Mouse (Mus musculus): ENCODE results near the gene Spdye4c. TPM values are rescaled to one million over a fixed set of nuclear protein-coding genes. Genes with fewer than 3 reads are reported as not detected.

Gene Spdye4c
- total and polyA plus RNA-seq, 3 experiments = not detected

- Histone ChIP-seq H3K4me3 (no peak overlapping the region), H3K36me3 (ENCODE audit: control insufficient read depth, insufficient read depth, low read length) (no peaks in the 10 kb centered on the region), H3K9ac (ENCODE audit: low read depth, low read length) (no peak overlapping the region), H3K27ac (peak overlapping the region; percentile 23), H3K79me2 (replicated peaks; ENCODE audit: control insufficient read depth, insufficient read depth, low read length) (no peaks in the 10 kb centered on the region), H3K27me3 (ENCODE audit: control insufficient read depth, insufficient read depth, low read length) (no peaks in the 10 kb centered on the region), H3K4me1 (ENCODE audit: control insufficient read depth, insufficient read depth, low read length) (peaks cover 5% of the 10 kb centered on the region)
- DNase-seq = peak; percentile 76 to 85
- intact Hi-C loops (cut with DNase I) = loop anchor here (1.0 to 2.0 kb wide), 5 partner anchors 161 to 684 kb away; no protein-coding TSS in a partner anchor
- WGBS = 34% methylated on average over 16 of the region's 16 CpGs
- TF ChIP-seq CTCF (IDR thresholded peaks at IDR 0.05) (peak; percentile 97; the same call in 1 of the 2 replicates), POLR2A (IDR thresholded peaks at IDR 0.05; ENCODE audit: insufficient read depth, low read depth, low read length) (no peak), EP300 (IDR thresholded peaks at IDR 0.05; ENCODE audit: insufficient read depth, low read depth, low read length) (peak; percentile 87; the same call in 1 of the 2 replicates)
Observed at GRCm38 (mm10) chr2:128572726-128573624, 18.0 kb upstream of the Spdye4c start.

GRCm38 (mm10) chr2:128582881-128583280 is 8.1 kb upstream of the Spdye4c start:
- H3K79me2 ChIP-seq (replicated peaks; ENCODE audit: control insufficient read depth, insufficient read depth, low read length) = no peaks in the 10 kb centered on the region
- H3K36me3 ChIP-seq (ENCODE audit: control insufficient read depth, insufficient read depth, low read length) = no peaks in the 10 kb centered on the region
- intact Hi-C loops (cut with DNase I) = no loop called here
- 84% methylated on average over 5 of the region's 5 CpGs for WGBS
- H3K9ac ChIP-seq (ENCODE audit: low read depth, low read length) = no peak overlapping the region
- no peak overlapping the region for H3K4me3 ChIP-seq
- TF ChIP-seq CTCF (IDR thresholded peaks at IDR 0.05) (no peak), POLR2A (IDR thresholded peaks at IDR 0.05; ENCODE audit: insufficient read depth, low read depth, low read length) (no peak), EP300 (IDR thresholded peaks at IDR 0.05; ENCODE audit: insufficient read depth, low read depth, low read length) (no peak)
- DNase-seq = no peak
- no peaks in the 10 kb centered on the region for H3K27me3 ChIP-seq (ENCODE audit: control insufficient read depth, insufficient read depth, low read length)
- H3K4me1 ChIP-seq (ENCODE audit: control insufficient read depth, insufficient read depth, low read length) = no peaks in the 10 kb centered on the region
- no peak overlapping the region for H3K27ac ChIP-seq

GRCm38 (mm10) chr2:128592301-128592700 is 1.3 kb downstream of the Spdye4c start:
- no peak for TF ChIP-seq EP300 (IDR thresholded peaks at IDR 0.05; ENCODE audit: insufficient read depth, low read depth, low read length)
- TF ChIP-seq CTCF (IDR thresholded peaks at IDR 0.05) = no peak
- TF ChIP-seq POLR2A (IDR thresholded peaks at IDR 0.05; ENCODE audit: insufficient read depth, low read depth, low read length) = no peak
- H3K4me3 ChIP-seq = no peak overlapping the region
- no peaks in the 10 kb centered on the region for H3K79me2 ChIP-seq (replicated peaks; ENCODE audit: control insufficient read depth, insufficient read depth, low read length)
- H3K27ac ChIP-seq = no peak overlapping the region
- intact Hi-C loops (cut with DNase I) = no loop called here
- no peak for DNase-seq
- H3K9ac ChIP-seq (ENCODE audit: low read depth, low read length) = no peak overlapping the region
- no peaks in the 10 kb centered on the region for H3K36me3 ChIP-seq (ENCODE audit: control insufficient read depth, insufficient read depth, low read length)
- no peaks in the 10 kb centered on the region for H3K4me1 ChIP-seq (ENCODE audit: control insufficient read depth, insufficient read depth, low read length)
- 88% methylated on average over 7 of the region's 7 CpGs for WGBS
- no peaks in the 10 kb centered on the region for H3K27me3 ChIP-seq (ENCODE audit: control insufficient read depth, insufficient read depth, low read length)

- Histone ChIP-seq H3K79me2 (replicated peaks; ENCODE audit: control insufficient read depth, insufficient read depth, low read length) (no peaks in the 10 kb centered on the region), H3K4me1 (ENCODE audit: control insufficient read depth, insufficient read depth, low read length) (no peaks in the 10 kb centered on the region), H3K4me3 (no peak overlapping the region), H3K9ac (ENCODE audit: low read depth, low read length) (no peak overlapping the region), H3K36me3 (ENCODE audit: control insufficient read depth, insufficient read depth, low read length) (no peaks in the 10 kb centered on the region), H3K27me3 (ENCODE audit: control insufficient read depth, insufficient read depth, low read length) (no peaks in the 10 kb centered on the region), H3K27ac (no peak overlapping the region)
- 65% methylated on average over 2 of the region's 2 CpGs for WGBS
- TF ChIP-seq CTCF (IDR thresholded peaks at IDR 0.05) = no peak
- TF ChIP-seq EP300 (IDR thresholded peaks at IDR 0.05; ENCODE audit: insufficient read depth, low read depth, low read length) = no peak
- TF ChIP-seq POLR2A (IDR thresholded peaks at IDR 0.05; ENCODE audit: insufficient read depth, low read depth, low read length) = no peak
- DNase-seq = no peak
- intact Hi-C loops (cut with DNase I) = no loop called here
Observed at GRCm38 (mm10) chr2:128601534-128601933, 10.5 kb downstream of the Spdye4c start.

DNA sequence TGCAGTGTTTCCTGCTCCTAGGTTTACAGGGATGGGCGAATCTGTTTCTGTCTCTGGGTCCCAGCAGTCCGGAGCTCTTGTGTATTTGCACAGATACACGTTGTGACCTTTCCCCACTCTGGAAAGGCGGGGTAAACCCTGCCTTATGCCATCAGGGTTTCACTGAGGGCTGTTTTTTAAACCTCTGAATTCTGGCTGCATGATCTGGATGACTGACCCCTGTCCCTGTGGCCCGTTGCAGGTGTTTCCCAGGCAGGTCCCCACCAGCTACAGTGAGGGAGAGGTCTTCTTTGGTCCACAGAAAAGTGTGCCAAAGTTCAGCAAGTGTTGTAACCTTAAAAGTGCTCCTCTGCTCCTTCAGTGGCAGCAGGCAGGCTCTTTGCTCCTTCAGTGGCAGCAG is 18.3 kb downstream of the Spdye4c start:
- Histone ChIP-seq H3K36me3 (ENCODE audit: control insufficient read depth, insufficient read depth, low read length) (peaks cover 2% of the 10 kb centered on the region), H3K27ac (no peak overlapping the region), H3K4me1 (ENCODE audit: control insufficient read depth, insufficient read depth, low read length) (no peaks in the 10 kb centered on the region; the same call in 1 of the 2 replicates), H3K27me3 (ENCODE audit: control insufficient read depth, insufficient read depth, low read length) (no peaks in the 10 kb centered on the region), H3K79me2 (replicated peaks; ENCODE audit: control insufficient read depth, insufficient read depth, low read length) (no peaks in the 10 kb centered on the region), H3K4me3 (no peak overlapping the region), H3K9ac (ENCODE audit: low read depth, low read length) (no peak overlapping the region)
- WGBS = 54% methylated on average over 5 of the region's 5 CpGs
- intact Hi-C loops (cut with DNase I) = no loop called here
- no peak for DNase-seq
- TF ChIP-seq CTCF (IDR thresholded peaks at IDR 0.05) = no peak
- TF ChIP-seq POLR2A (IDR thresholded peaks at IDR 0.05; ENCODE audit: insufficient read depth, low read depth, low read length) = no peak

DNA sequence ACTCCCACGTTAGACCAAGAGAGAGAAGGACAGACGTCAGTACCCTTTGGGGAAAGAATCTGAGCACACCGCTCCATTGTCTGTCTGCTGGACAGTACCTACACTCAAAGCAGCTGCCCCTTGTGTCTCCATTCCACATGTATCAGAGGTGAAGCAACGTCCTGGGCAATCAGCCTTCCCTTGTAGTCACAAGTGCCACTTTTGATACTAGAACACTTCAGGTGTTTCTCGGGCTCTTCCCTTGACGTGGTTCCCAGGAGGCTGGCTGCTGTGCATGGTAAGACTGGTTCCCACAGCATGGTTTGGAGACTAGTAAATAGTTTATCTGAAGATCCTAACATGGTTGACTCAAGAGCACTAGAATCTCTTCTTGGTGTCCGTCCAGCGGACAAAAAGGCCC is 20.2 kb downstream of the Spdye4c start:
- H3K27ac ChIP-seq = no peak overlapping the region
- H3K9ac ChIP-seq (ENCODE audit: low read depth, low read length) = no peak overlapping the region
- peaks cover 2% of the 10 kb centered on the region for H3K36me3 ChIP-seq (ENCODE audit: control insufficient read depth, insufficient read depth, low read length)
- H3K79me2 ChIP-seq (replicated peaks; ENCODE audit: control insufficient read depth, insufficient read depth, low read length) = no peaks in the 10 kb centered on the region
- 88% methylated on average over 8 of the region's 8 CpGs for WGBS
- no peak overlapping the region for H3K4me3 ChIP-seq
- no peak for DNase-seq
- H3K4me1 ChIP-seq (ENCODE audit: control insufficient read depth, insufficient read depth, low read length) = no peaks in the 10 kb centered on the region; the same call in 1 of the 2 replicates
- no peak for TF ChIP-seq CTCF (IDR thresholded peaks at IDR 0.05)
- no peak for TF ChIP-seq EP300 (IDR thresholded peaks at IDR 0.05; ENCODE audit: insufficient read depth, low read depth, low read length)
- no peak for TF ChIP-seq POLR2A (IDR thresholded peaks at IDR 0.05; ENCODE audit: insufficient read depth, low read depth, low read length)
- intact Hi-C loops (cut with DNase I) = no loop called here
- H3K27me3 ChIP-seq (ENCODE audit: control insufficient read depth, insufficient read depth, low read length) = no peaks in the 10 kb centered on the region
